Mouse (Mus musculus): Measurements from ENCODE around the gene Arhgap40. TPM values are rescaled to one million over a fixed set of nuclear protein-coding genes. Genes with fewer than 3 reads are reported as not detected.

Arhgap40 gene
- polyA plus RNA-seq, 1 experiment = not detected

- TF ChIP-seq CTCF (IDR thresholded peaks at IDR 0.05; ENCODE audit: control insufficient read depth, insufficient read depth, insufficient read length) = no peak
- no peak for TF ChIP-seq MYOG (IDR thresholded peaks at IDR 0.05; ENCODE audit: control insufficient read depth, extremely low read depth, insufficient read length)
- TF ChIP-seq MAX (IDR thresholded peaks at IDR 0.05) = no peak
- no peak for TF ChIP-seq CEBPB (IDR thresholded peaks at IDR 0.05; ENCODE audit: low read depth)
- no peak for TF ChIP-seq MYOD1 (IDR thresholded peaks at IDR 0.05; ENCODE audit: control insufficient read depth, insufficient read length, low read depth)
- TF ChIP-seq FOSL1 (IDR thresholded peaks at IDR 0.05; ENCODE audit: insufficient read depth, low read length, poor library complexity, severe bottlenecking) = no peak
- TF ChIP-seq USF1 (IDR thresholded peaks at IDR 0.05; ENCODE audit: low read depth) = no peak
- Histone ChIP-seq H3K4me3 (ENCODE audit: insufficient read depth, poor library complexity, severe bottlenecking) (no peak overlapping the region), H3K27me3 (ENCODE audit: control insufficient read depth, insufficient read depth, insufficient read length) (peaks cover 43% of the 10 kb centered on the region), H3K36me3 (ENCODE audit: control insufficient read depth, insufficient read depth) (no peaks in the 10 kb centered on the region), H3K79me2 (ENCODE audit: control insufficient read depth, insufficient read depth) (no peaks in the 10 kb centered on the region), H3K79me3 (ENCODE audit: low read depth) (no peaks in the 10 kb centered on the region), H3ac (ENCODE audit: control insufficient read depth, insufficient read length, low read depth) (no peak overlapping the region)
Observed at GRCm38 (mm10) chr2:158559945-158560344, 47.3 kb downstream of the Arhgap40 start.

GRCm38 (mm10) chr2:158560801-158561200, 48.2 kb downstream of the Arhgap40 start:
- Histone ChIP-seq H3K79me3 (ENCODE audit: low read depth) (no peaks in the 10 kb centered on the region), H3K36me3 (ENCODE audit: control insufficient read depth, insufficient read depth) (no peaks in the 10 kb centered on the region), H3ac (ENCODE audit: control insufficient read depth, insufficient read length, low read depth) (no peak overlapping the region), H3K79me2 (ENCODE audit: control insufficient read depth, insufficient read depth) (no peaks in the 10 kb centered on the region), H3K4me3 (ENCODE audit: insufficient read depth, poor library complexity, severe bottlenecking) (no peak overlapping the region), H3K27me3 (ENCODE audit: control insufficient read depth, insufficient read depth, insufficient read length) (peaks cover 40% of the 10 kb centered on the region)
- no peak for TF ChIP-seq MYOD1 (IDR thresholded peaks at IDR 0.05; ENCODE audit: control insufficient read depth, insufficient read length, low read depth)
- TF ChIP-seq CTCF (IDR thresholded peaks at IDR 0.05; ENCODE audit: control insufficient read depth, insufficient read depth, insufficient read length) = no peak
- no peak for TF ChIP-seq FOSL1 (IDR thresholded peaks at IDR 0.05; ENCODE audit: insufficient read depth, low read length, poor library complexity, severe bottlenecking)
- TF ChIP-seq USF1 (IDR thresholded peaks at IDR 0.05; ENCODE audit: low read depth) = no peak
- TF ChIP-seq CEBPB (IDR thresholded peaks at IDR 0.05; ENCODE audit: low read depth) = no peak

- H3K4me3 ChIP-seq (ENCODE audit: insufficient read depth, poor library complexity, severe bottlenecking) = no peak overlapping the region
- no peak for TF ChIP-seq MAX (IDR thresholded peaks at IDR 0.05)
- TF ChIP-seq MYOD1 (IDR thresholded peaks at IDR 0.05; ENCODE audit: control insufficient read depth, insufficient read length, low read depth) = no peak
- TF ChIP-seq FOSL1 (IDR thresholded peaks at IDR 0.05; ENCODE audit: insufficient read depth, low read length, poor library complexity, severe bottlenecking) = no peak
- TF ChIP-seq MYOG (IDR thresholded peaks at IDR 0.05; ENCODE audit: control insufficient read depth, extremely low read depth, insufficient read length) = no peak
- no peak for TF ChIP-seq USF1 (IDR thresholded peaks at IDR 0.05; ENCODE audit: low read depth)
- TF ChIP-seq CTCF (IDR thresholded peaks at IDR 0.05; ENCODE audit: control insufficient read depth, insufficient read depth, insufficient read length) = no peak
- TF ChIP-seq CEBPB (IDR thresholded peaks at IDR 0.05; ENCODE audit: low read depth) = no peak
- peaks cover 40% of the 10 kb centered on the region for H3K27me3 ChIP-seq (ENCODE audit: control insufficient read depth, insufficient read depth, insufficient read length)
- no peaks in the 10 kb centered on the region for H3K79me2 ChIP-seq (ENCODE audit: control insufficient read depth, insufficient read depth)
- H3K36me3 ChIP-seq (ENCODE audit: control insufficient read depth, insufficient read depth) = no peaks in the 10 kb centered on the region
- no peak overlapping the region for H3ac ChIP-seq (ENCODE audit: control insufficient read depth, insufficient read length, low read depth)
- no peaks in the 10 kb centered on the region for H3K79me3 ChIP-seq (ENCODE audit: low read depth)
Observed at GRCm38 (mm10) chr2:158561371-158562144, 49.0 kb downstream of the Arhgap40 start.

GRCm38 (mm10) chr2:158570421-158571081, 58.0 kb downstream of the Arhgap40 start:
- Histone ChIP-seq H3K4me3 (ENCODE audit: insufficient read depth, poor library complexity, severe bottlenecking) (no peak overlapping the region), H3K27me3 (ENCODE audit: control insufficient read depth, insufficient read depth, insufficient read length) (peaks cover 8% of the 10 kb centered on the region), H3K79me3 (ENCODE audit: low read depth) (no peaks in the 10 kb centered on the region), H3K79me2 (ENCODE audit: control insufficient read depth, insufficient read depth) (no peaks in the 10 kb centered on the region), H3ac (ENCODE audit: control insufficient read depth, insufficient read length, low read depth) (no peak overlapping the region), H3K36me3 (ENCODE audit: control insufficient read depth, insufficient read depth) (no peaks in the 10 kb centered on the region)
- TF ChIP-seq FOSL1 (IDR thresholded peaks at IDR 0.05; ENCODE audit: insufficient read depth, low read length, poor library complexity, severe bottlenecking) = no peak
- TF ChIP-seq MAX (IDR thresholded peaks at IDR 0.05) = peak; percentile 51
- no peak for TF ChIP-seq USF1 (IDR thresholded peaks at IDR 0.05; ENCODE audit: low read depth)

GRCm38 (mm10) chr2:158579979-158580378, 67.4 kb downstream of the Arhgap40 start:
- Histone ChIP-seq H3K79me3 (ENCODE audit: low read depth) (no peaks in the 10 kb centered on the region), H3ac (ENCODE audit: control insufficient read depth, insufficient read length, low read depth) (no peak overlapping the region), H3K36me3 (ENCODE audit: control insufficient read depth, insufficient read depth) (no peaks in the 10 kb centered on the region), H3K4me3 (ENCODE audit: insufficient read depth, poor library complexity, severe bottlenecking) (no peak overlapping the region), H3K79me2 (ENCODE audit: control insufficient read depth, insufficient read depth) (no peaks in the 10 kb centered on the region), H3K27me3 (ENCODE audit: control insufficient read depth, insufficient read depth, insufficient read length) (peaks cover 3% of the 10 kb centered on the region)
- TF ChIP-seq MAX (IDR thresholded peaks at IDR 0.05) (no peak), USF1 (IDR thresholded peaks at IDR 0.05; ENCODE audit: low read depth) (no peak), CTCF (IDR thresholded peaks at IDR 0.05; ENCODE audit: control insufficient read depth, insufficient read depth, insufficient read length) (no peak), MYOD1 (IDR thresholded peaks at IDR 0.05; ENCODE audit: control insufficient read depth, insufficient read length, low read depth) (no peak), CEBPB (IDR thresholded peaks at IDR 0.05; ENCODE audit: low read depth) (no peak), FOSL1 (IDR thresholded peaks at IDR 0.05; ENCODE audit: insufficient read depth, low read length, poor library complexity, severe bottlenecking) (no peak), MYOG (IDR thresholded peaks at IDR 0.05; ENCODE audit: control insufficient read depth, extremely low read depth, insufficient read length) (no peak)
